Mouse (Mus musculus): ENCODE results near the gene Vps36. TPM values are rescaled to one million over a fixed set of nuclear protein-coding genes. Genes with fewer than 3 reads are reported as not detected.

Gene Vps36
- polyA plus RNA-seq, 1 experiment: 52.4 TPM

DNA sequence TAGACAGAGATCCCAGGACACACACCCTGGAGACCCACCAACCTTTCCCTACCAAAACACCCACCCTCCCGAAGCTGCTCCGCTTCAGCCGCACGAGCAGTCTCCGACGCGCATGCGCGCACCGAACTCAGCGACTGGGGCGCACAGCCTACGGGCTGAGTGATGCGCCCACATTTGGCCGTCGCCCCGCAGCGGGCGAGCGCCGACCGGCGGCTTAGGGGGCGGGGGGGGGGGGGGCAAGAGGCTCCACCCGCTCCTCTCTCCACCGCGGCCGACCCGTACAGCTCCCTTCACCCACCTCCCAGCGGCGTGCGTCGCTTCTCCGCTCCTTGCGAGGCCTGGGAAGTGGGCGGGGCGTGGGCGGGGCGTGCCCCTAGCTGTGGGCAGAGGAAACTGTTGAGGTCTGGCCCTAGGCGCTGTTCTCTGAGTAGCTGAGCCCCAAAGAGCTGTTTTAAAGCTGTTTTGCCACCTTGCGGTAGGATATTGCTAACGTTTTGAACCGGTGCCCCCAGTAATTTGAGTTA, 26.5 kb upstream of the Vps36 start, which contains the start of gene Nek3:
TSS of gene Nek3 (minus strand) at position 356 of the 524 bp plus-strand sequence.
- no peaks in the 10 kb centered on the region for H3K27me3 ChIP-seq (ENCODE audit: control insufficient read depth, insufficient read depth, low read length, poor library complexity, severe bottlenecking)
- H3K36me3 ChIP-seq (ENCODE audit: control insufficient read depth, insufficient read depth, low read length, poor library complexity, severe bottlenecking): peaks cover 30% of the 10 kb centered on the region
- TF ChIP-seq EP300 (IDR thresholded peaks at IDR 0.05; ENCODE audit: insufficient read depth, low read depth, low read length): no peak
- TF ChIP-seq CTCF (IDR thresholded peaks at IDR 0.05; ENCODE audit: low read depth, low read length): no peak
- no peak for TF ChIP-seq POLR2A (IDR thresholded peaks at IDR 0.05; ENCODE audit: insufficient read depth, low read length)
- H3K27ac ChIP-seq (ENCODE audit: insufficient read depth, low read length): no peak within 1 kb of the TSS
- H3K4me3 ChIP-seq (ENCODE audit: low read depth, low read length): peak within 1 kb of the TSS; percentile 42
- H3K9me3 ChIP-seq (replicated peaks; ENCODE audit: control insufficient read depth, insufficient read depth, low read length, poor library complexity, severe bottlenecking): no peaks in the 10 kb centered on the region
- no peaks in the 10 kb centered on the region for H3K4me1 ChIP-seq (ENCODE audit: control insufficient read depth, insufficient read depth, low read length)
- H3K9ac ChIP-seq (ENCODE audit: low read depth, poor library complexity, severe bottlenecking): peak within 1 kb of the TSS; percentile 31

- no peaks in the 10 kb centered on the region for H3K9me3 ChIP-seq (replicated peaks; ENCODE audit: control insufficient read depth, insufficient read depth, low read length, poor library complexity, severe bottlenecking)
- no peak overlapping the region for H3K9ac ChIP-seq (ENCODE audit: low read depth, poor library complexity, severe bottlenecking)
- H3K27me3 ChIP-seq (ENCODE audit: control insufficient read depth, insufficient read depth, low read length, poor library complexity, severe bottlenecking): no peaks in the 10 kb centered on the region
- H3K4me3 ChIP-seq (ENCODE audit: low read depth, low read length): no peak overlapping the region
- peaks cover 49% of the 10 kb centered on the region for H3K36me3 ChIP-seq (ENCODE audit: control insufficient read depth, insufficient read depth, low read length, poor library complexity, severe bottlenecking)
- H3K4me1 ChIP-seq (ENCODE audit: control insufficient read depth, insufficient read depth, low read length): no peaks in the 10 kb centered on the region
- no peak for TF ChIP-seq CTCF (IDR thresholded peaks at IDR 0.05; ENCODE audit: low read depth, low read length)
- no peak for TF ChIP-seq POLR2A (IDR thresholded peaks at IDR 0.05; ENCODE audit: insufficient read depth, low read length)
- no peak for TF ChIP-seq EP300 (IDR thresholded peaks at IDR 0.05; ENCODE audit: insufficient read depth, low read depth, low read length)
- H3K27ac ChIP-seq (ENCODE audit: insufficient read depth, low read length): no peak overlapping the region
These were observed 23.4 kb upstream of the Vps36 start for GRCm38 (mm10) chr8:22169167-22169566.

DNA sequence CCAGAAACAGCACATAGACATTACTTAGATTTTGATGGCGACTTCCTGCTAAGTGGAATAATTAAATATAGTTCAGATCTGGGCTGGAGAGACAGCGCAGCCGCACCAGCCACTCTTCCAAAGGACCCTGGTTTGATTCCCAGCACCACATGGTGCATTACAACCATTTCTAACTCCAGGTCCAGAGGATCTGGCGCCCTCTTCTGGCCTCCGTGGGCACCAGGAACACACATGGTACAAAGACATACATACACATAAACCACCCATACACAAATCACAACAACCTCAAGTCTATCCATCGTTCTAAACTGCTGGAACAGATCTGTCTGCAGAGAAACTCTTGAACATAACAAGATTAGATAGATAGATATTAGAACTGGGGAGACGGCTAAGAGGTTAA, 16.6 kb upstream of the Vps36 start:
- Histone ChIP-seq H3K27ac (ENCODE audit: insufficient read depth, low read length) (no peak overlapping the region), H3K9ac (ENCODE audit: low read depth, poor library complexity, severe bottlenecking) (no peak overlapping the region), H3K4me1 (ENCODE audit: control insufficient read depth, insufficient read depth, low read length) (no peaks in the 10 kb centered on the region), H3K36me3 (ENCODE audit: control insufficient read depth, insufficient read depth, low read length, poor library complexity, severe bottlenecking) (peaks cover 69% of the 10 kb centered on the region), H3K9me3 (replicated peaks; ENCODE audit: control insufficient read depth, insufficient read depth, low read length, poor library complexity, severe bottlenecking) (peaks cover 5% of the 10 kb centered on the region), H3K4me3 (ENCODE audit: low read depth, low read length) (no peak overlapping the region), H3K27me3 (ENCODE audit: control insufficient read depth, insufficient read depth, low read length, poor library complexity, severe bottlenecking) (no peaks in the 10 kb centered on the region)
- TF ChIP-seq POLR2A (IDR thresholded peaks at IDR 0.05; ENCODE audit: insufficient read depth, low read length) (no peak), CTCF (IDR thresholded peaks at IDR 0.05; ENCODE audit: low read depth, low read length) (peak; percentile 54)

GRCm38 (mm10) chr8:22184884-22185283, 7.7 kb upstream of the Vps36 start:
- Histone ChIP-seq H3K4me3 (ENCODE audit: low read depth, low read length) (peak overlapping the region; percentile 30), H3K27me3 (ENCODE audit: control insufficient read depth, insufficient read depth, low read length, poor library complexity, severe bottlenecking) (no peaks in the 10 kb centered on the region; the same call in 1 of the 2 replicates), H3K4me1 (ENCODE audit: control insufficient read depth, insufficient read depth, low read length) (no peaks in the 10 kb centered on the region), H3K36me3 (ENCODE audit: control insufficient read depth, insufficient read depth, low read length, poor library complexity, severe bottlenecking) (peaks cover 22% of the 10 kb centered on the region), H3K9ac (ENCODE audit: low read depth, poor library complexity, severe bottlenecking) (peak overlapping the region; percentile 92), H3K9me3 (replicated peaks; ENCODE audit: control insufficient read depth, insufficient read depth, low read length, poor library complexity, severe bottlenecking) (no peaks in the 10 kb centered on the region), H3K27ac (ENCODE audit: insufficient read depth, low read length) (no peak overlapping the region)
- TF ChIP-seq EP300 (IDR thresholded peaks at IDR 0.05; ENCODE audit: insufficient read depth, low read depth, low read length): no peak
- no peak for TF ChIP-seq POLR2A (IDR thresholded peaks at IDR 0.05; ENCODE audit: insufficient read depth, low read length)
- TF ChIP-seq CTCF (IDR thresholded peaks at IDR 0.05; ENCODE audit: low read depth, low read length): no peak

GRCm38 (mm10) chr8:22185431-22186397, 6.9 kb upstream of the Vps36 start, which contains the start of gene Ckap2:
TSS of gene Ckap2 (minus strand) at chr8:22185819.
- H3K27me3 ChIP-seq (ENCODE audit: control insufficient read depth, insufficient read depth, low read length, poor library complexity, severe bottlenecking): no peaks in the 10 kb centered on the region; the same call in 1 of the 2 replicates
- H3K4me1 ChIP-seq (ENCODE audit: control insufficient read depth, insufficient read depth, low read length): no peaks in the 10 kb centered on the region
- H3K36me3 ChIP-seq (ENCODE audit: control insufficient read depth, insufficient read depth, low read length, poor library complexity, severe bottlenecking): peaks cover 19% of the 10 kb centered on the region
- H3K4me3 ChIP-seq (ENCODE audit: low read depth, low read length): peak within 1 kb of the TSS; percentile 87
- H3K9me3 ChIP-seq (replicated peaks; ENCODE audit: control insufficient read depth, insufficient read depth, low read length, poor library complexity, severe bottlenecking): no peaks in the 10 kb centered on the region
- TF ChIP-seq EP300 (IDR thresholded peaks at IDR 0.05; ENCODE audit: insufficient read depth, low read depth, low read length): 0 out of 2 replicates have a peak, but pooled peaks have one; percentile 32
- TF ChIP-seq CTCF (IDR thresholded peaks at IDR 0.05; ENCODE audit: low read depth, low read length): no peak
- TF ChIP-seq POLR2A (IDR thresholded peaks at IDR 0.05; ENCODE audit: insufficient read depth, low read length): peak; percentile 48
- peak within 1 kb of the TSS; percentile 97 for H3K27ac ChIP-seq (ENCODE audit: insufficient read depth, low read length)
- H3K9ac ChIP-seq (ENCODE audit: low read depth, poor library complexity, severe bottlenecking): peak within 1 kb of the TSS; percentile 92

Data from ES-Bruce4 (cell line).